In the genomic region with DNA sequence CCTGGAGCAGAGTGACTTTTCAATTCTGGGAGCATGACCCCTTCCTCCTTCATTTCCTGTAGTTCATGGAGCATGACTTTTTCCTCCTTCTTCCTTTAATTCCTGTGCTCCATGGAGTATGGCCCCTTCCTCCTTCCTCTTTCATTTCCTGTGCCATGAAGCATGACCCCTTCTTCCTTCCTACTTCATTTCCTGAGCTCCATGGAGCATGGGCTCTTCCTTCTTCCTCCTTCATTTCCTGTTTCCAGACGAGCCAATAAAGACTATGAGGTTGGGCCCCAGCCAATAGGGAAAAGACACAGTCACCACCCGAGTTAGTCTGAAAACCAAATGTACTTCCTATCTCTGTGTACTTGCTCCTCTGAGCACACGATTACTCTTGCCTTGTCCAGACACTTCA, we compare ENCODE assay signal across 24 mouse cellular contexts.
"Had no signal": no experiment of that assay in that cellular context is flagged by ENCODE, and none has a peak within 500 bp of the region (broad histone marks: within the 10 kb centered on the region; RNA-seq: fewer than 3 reads in every experiment).

No protein-coding gene starts in this region.

- H3K27ac ChIP-seq: heart, embryonic 10.5 days; hindbrain, embryonic 13.5 days; hindbrain, embryonic 15.5 days; hindbrain, postnatal 0 days; kidney, embryonic 15.5 days; kidney, postnatal 0 days; limb, embryonic 10.5 days; limb, embryonic 12.5 days; liver, embryonic 13.5 days had no signal

- H3K4me3 ChIP-seq: heart, adult 2 months; heart, embryonic 10.5 days; heart, embryonic 12.5 days; hindbrain, embryonic 13.5 days; hindbrain, embryonic 15.5 days; kidney, embryonic 15.5 days; limb, embryonic 10.5 days; limb, embryonic 12.5 days; liver, embryonic 13.5 days had no signal

- H3K4me1 ChIP-seq: hindbrain, embryonic 13.5 days; hindbrain, embryonic 15.5 days; kidney, embryonic 15.5 days; limb, embryonic 10.5 days; limb, embryonic 12.5 days; liver, embryonic 13.5 days had no signal

- H3K9ac ChIP-seq: heart, embryonic 12.5 days; hindbrain, embryonic 13.5 days; hindbrain, embryonic 15.5 days; kidney, embryonic 15.5 days; limb, embryonic 12.5 days; liver, embryonic 13.5 days had no signal

- DNase-seq: gastrocnemius, postnatal 14 days; heart, adult 2 months; heart, postnatal 14 days; heart, postnatal 36 days; kidney, adult 11 months; kidney, adult 2 months; kidney, adult 9 months; kidney, postnatal 14 days; kidney, postnatal 36 days; layer of hippocampus, adult 9-11 months; layer of hippocampus, postnatal 36 days; liver; liver, embryonic 13.5 days had no signal

- H3K36me3 ChIP-seq: heart, embryonic 10.5 days; heart, embryonic 12.5 days; hindbrain, embryonic 13.5 days; hindbrain, embryonic 15.5 days; kidney, embryonic 15.5 days; limb, embryonic 10.5 days; limb, embryonic 12.5 days; liver, embryonic 13.5 days had no signal

- H3K4me2 ChIP-seq: heart, embryonic 12.5 days; hindbrain, embryonic 13.5 days; hindbrain, embryonic 15.5 days; kidney, embryonic 15.5 days; limb, embryonic 12.5 days; liver, embryonic 11.5 days; liver, embryonic 13.5 days had no signal

- ATAC-seq: hindbrain, postnatal 0 days; intestine, embryonic 16.5 days had no signal

- H3K27me3 ChIP-seq: heart, embryonic 12.5 days; hindbrain, embryonic 13.5 days; hindbrain, embryonic 15.5 days; kidney, embryonic 15.5 days; limb, embryonic 12.5 days; liver, embryonic 13.5 days had no signal

- H3K9me3 ChIP-seq: heart, embryonic 10.5 days; heart, embryonic 12.5 days; hindbrain, embryonic 13.5 days; hindbrain, embryonic 15.5 days; kidney, embryonic 15.5 days; limb, embryonic 10.5 days; limb, embryonic 12.5 days; liver, embryonic 13.5 days had no signal
